Mouse (Mus musculus): ENCODE data around the gene Numbl. TPM values are rescaled to one million over a fixed set of nuclear protein-coding genes. Genes with fewer than 3 reads are reported as not detected.

Numbl gene
- polyA plus RNA-seq (2015; fragmentation: Nextera tagmentation; extraction: Ambion mirVana), result 42.2 and 43.3 TPM in 2 replicates

- peak within 1 kb of the TSS; percentile 84 for H3K4me2 ChIP-seq (ENCODE audit: low read length)
- H3K4me3 ChIP-seq (replicated peaks; ENCODE audit: low read length), result peak within 1 kb of the TSS; percentile 60
- peak; percentile 60 for ATAC-seq
- H3K4me1 ChIP-seq (replicated peaks; ENCODE audit: control insufficient read depth, insufficient read depth, low read length), result peaks cover 40% of the 10 kb centered on the region
- peak within 1 kb of the TSS; percentile 94 for H3K27ac ChIP-seq (ENCODE audit: low read length)
- H3K9me3 ChIP-seq (ENCODE audit: control insufficient read depth, low read length), result no peaks in the 10 kb centered on the region
- peaks cover 11% of the 10 kb centered on the region for H3K36me3 ChIP-seq (ENCODE audit: control insufficient read depth, insufficient read depth)
- H3K9ac ChIP-seq (replicated peaks; ENCODE audit: low read depth, low read length), result peak within 1 kb of the TSS; percentile 92
- WGBS, result under 1% methylated on average over 35 of the region's 47 CpGs
- no peaks in the 10 kb centered on the region for H3K27me3 ChIP-seq (replicated peaks; ENCODE audit: control insufficient read depth, insufficient read depth, low read length)
Observed at GRCm38 (mm10) chr7:27258205-27258899, at the start of gene Numbl. Gene Numbl (plus strand): TSS chr7:27258433.

GRCm38 (mm10) chr7:27212626-27213025 lies 45.6 kb upstream of the Numbl start:
- Histone ChIP-seq H3K4me1 (replicated peaks; ENCODE audit: control insufficient read depth, insufficient read depth, low read length) (no peaks in the 10 kb centered on the region), H3K4me2 (ENCODE audit: low read length) (no peak overlapping the region), H3K9me3 (ENCODE audit: control insufficient read depth, low read length) (no peaks in the 10 kb centered on the region), H3K27me3 (replicated peaks; ENCODE audit: control insufficient read depth, insufficient read depth, low read length) (no peaks in the 10 kb centered on the region), H3K4me3 (replicated peaks; ENCODE audit: low read length) (no peak overlapping the region), H3K36me3 (ENCODE audit: control insufficient read depth, insufficient read depth) (peaks cover 23% of the 10 kb centered on the region), H3K9ac (replicated peaks; ENCODE audit: low read depth, low read length) (no peak overlapping the region), H3K27ac (ENCODE audit: low read length) (no peak overlapping the region)
- no peak for ATAC-seq
- WGBS, result 94% methylated on average over 2 of the region's 2 CpGs

- Histone ChIP-seq H3K27me3 (replicated peaks; ENCODE audit: control insufficient read depth, insufficient read depth, low read length) (no peaks in the 10 kb centered on the region), H3K4me2 (ENCODE audit: low read length) (no peak overlapping the region), H3K9ac (replicated peaks; ENCODE audit: low read depth, low read length) (no peak overlapping the region), H3K4me3 (replicated peaks; ENCODE audit: low read length) (no peak overlapping the region), H3K4me1 (replicated peaks; ENCODE audit: control insufficient read depth, insufficient read depth, low read length) (peaks cover 5% of the 10 kb centered on the region), H3K36me3 (ENCODE audit: control insufficient read depth, insufficient read depth) (peaks cover 14% of the 10 kb centered on the region), H3K27ac (ENCODE audit: low read length) (no peak overlapping the region), H3K9me3 (ENCODE audit: control insufficient read depth, low read length) (no peaks in the 10 kb centered on the region)
- 85% methylated on average over 7 of the region's 7 CpGs for WGBS
- ATAC-seq, result no peak
Observed at GRCm38 (mm10) chr7:27218586-27218985, 39.6 kb upstream of the Numbl start.

GRCm38 (mm10) chr7:27219937-27220336 lies 38.3 kb upstream of the Numbl start:
- no peak overlapping the region for H3K4me2 ChIP-seq (ENCODE audit: low read length)

GRCm38 (mm10) chr7:27221939-27222338 lies 36.3 kb upstream of the Numbl start:
- no peaks in the 10 kb centered on the region for H3K9me3 ChIP-seq (ENCODE audit: control insufficient read depth, low read length)
- no peak overlapping the region for H3K9ac ChIP-seq (replicated peaks; ENCODE audit: low read depth, low read length)
- H3K36me3 ChIP-seq (ENCODE audit: control insufficient read depth, insufficient read depth), result peaks cover 5% of the 10 kb centered on the region; the same call in 1 of the 2 replicates
- H3K27ac ChIP-seq (ENCODE audit: low read length), result no peak overlapping the region
- WGBS, result 91% methylated on average over 6 of the region's 6 CpGs
- H3K27me3 ChIP-seq (replicated peaks; ENCODE audit: control insufficient read depth, insufficient read depth, low read length), result no peaks in the 10 kb centered on the region
- ATAC-seq, result no peak
- no peak overlapping the region for H3K4me3 ChIP-seq (replicated peaks; ENCODE audit: low read length)
- no peak overlapping the region for H3K4me2 ChIP-seq (ENCODE audit: low read length)
- H3K4me1 ChIP-seq (replicated peaks; ENCODE audit: control insufficient read depth, insufficient read depth, low read length), result peaks cover 39% of the 10 kb centered on the region

More at GRCm38 (mm10) chr7:27219937-27220336, 38.3 kb upstream of the Numbl start:
- Histone ChIP-seq H3K4me3 (replicated peaks; ENCODE audit: low read length) (no peak overlapping the region), H3K9me3 (ENCODE audit: control insufficient read depth, low read length) (no peaks in the 10 kb centered on the region), H3K27me3 (replicated peaks; ENCODE audit: control insufficient read depth, insufficient read depth, low read length) (no peaks in the 10 kb centered on the region), H3K27ac (ENCODE audit: low read length) (no peak overlapping the region), H3K4me1 (replicated peaks; ENCODE audit: control insufficient read depth, insufficient read depth, low read length) (peaks cover 19% of the 10 kb centered on the region), H3K36me3 (ENCODE audit: control insufficient read depth, insufficient read depth) (peaks cover 8% of the 10 kb centered on the region), H3K9ac (replicated peaks; ENCODE audit: low read depth, low read length) (no peak overlapping the region)
- 85% methylated on average over 11 of the region's 11 CpGs for WGBS
- ATAC-seq, result no peak

- H3K9ac ChIP-seq (replicated peaks; ENCODE audit: low read depth, low read length), result no peak overlapping the region
- H3K4me2 ChIP-seq (ENCODE audit: low read length), result no peak overlapping the region
- H3K27me3 ChIP-seq (replicated peaks; ENCODE audit: control insufficient read depth, insufficient read depth, low read length), result no peaks in the 10 kb centered on the region
- no peaks in the 10 kb centered on the region for H3K9me3 ChIP-seq (ENCODE audit: control insufficient read depth, low read length)
- no peak for ATAC-seq
- H3K36me3 ChIP-seq (ENCODE audit: control insufficient read depth, insufficient read depth), result peaks cover 5% of the 10 kb centered on the region; the same call in 1 of the 2 replicates
- no peak overlapping the region for H3K4me3 ChIP-seq (replicated peaks; ENCODE audit: low read length)
- 87% methylated on average over 1 of the region's 1 CpGs for WGBS
- no peak overlapping the region for H3K27ac ChIP-seq (ENCODE audit: low read length)
- H3K4me1 ChIP-seq (replicated peaks; ENCODE audit: control insufficient read depth, insufficient read depth, low read length), result peaks cover 45% of the 10 kb centered on the region
Observed at GRCm38 (mm10) chr7:27222538-27222937, 35.7 kb upstream of the Numbl start.

- H3K4me1 ChIP-seq (replicated peaks; ENCODE audit: control insufficient read depth, insufficient read depth, low read length), result peaks cover 52% of the 10 kb centered on the region
- no peak overlapping the region for H3K27ac ChIP-seq (ENCODE audit: low read length)
- H3K4me2 ChIP-seq (ENCODE audit: low read length), result peak overlapping the region; percentile 78
- peak overlapping the region; percentile 4 for H3K9ac ChIP-seq (replicated peaks; ENCODE audit: low read depth, low read length)
- ATAC-seq, result no peak
- peaks cover 2% of the 10 kb centered on the region; the same call in 1 of the 2 replicates for H3K36me3 ChIP-seq (ENCODE audit: control insufficient read depth, insufficient read depth)
- H3K4me3 ChIP-seq (replicated peaks; ENCODE audit: low read length), result peak overlapping the region; percentile 15
- no peaks in the 10 kb centered on the region for H3K9me3 ChIP-seq (ENCODE audit: control insufficient read depth, low read length)
- no peaks in the 10 kb centered on the region for H3K27me3 ChIP-seq (replicated peaks; ENCODE audit: control insufficient read depth, insufficient read depth, low read length)
- WGBS, result 80% methylated on average over 11 of the region's 11 CpGs
Observed at GRCm38 (mm10) chr7:27224877-27225575, 33.2 kb upstream of the Numbl start.

GRCm38 (mm10) chr7:27227276-27227675 lies 31.0 kb upstream of the Numbl start:
- peaks cover 2% of the 10 kb centered on the region; the same call in 1 of the 2 replicates for H3K36me3 ChIP-seq (ENCODE audit: control insufficient read depth, insufficient read depth)
- peak overlapping the region; percentile 85 for H3K9ac ChIP-seq (replicated peaks; ENCODE audit: low read depth, low read length)
- no peaks in the 10 kb centered on the region for H3K9me3 ChIP-seq (ENCODE audit: control insufficient read depth, low read length)
- peak overlapping the region; percentile 89 for H3K4me3 ChIP-seq (replicated peaks; ENCODE audit: low read length)
- peak overlapping the region; percentile 78 for H3K4me2 ChIP-seq (ENCODE audit: low read length)
- 21% methylated on average over 9 of the region's 9 CpGs for WGBS
- no peak overlapping the region for H3K27ac ChIP-seq (ENCODE audit: low read length)
- H3K27me3 ChIP-seq (replicated peaks; ENCODE audit: control insufficient read depth, insufficient read depth, low read length), result no peaks in the 10 kb centered on the region
- ATAC-seq, result no peak
- peaks cover 52% of the 10 kb centered on the region for H3K4me1 ChIP-seq (replicated peaks; ENCODE audit: control insufficient read depth, insufficient read depth, low read length)

GRCm38 (mm10) chr7:27227676-27228075 lies 30.6 kb upstream of the Numbl start:
- ATAC-seq, result no peak
- Histone ChIP-seq H3K4me2 (ENCODE audit: low read length) (peak overlapping the region; percentile 78), H3K4me1 (replicated peaks; ENCODE audit: control insufficient read depth, insufficient read depth, low read length) (peaks cover 52% of the 10 kb centered on the region), H3K4me3 (replicated peaks; ENCODE audit: low read length) (peak overlapping the region; percentile 89), H3K27ac (ENCODE audit: low read length) (no peak overlapping the region), H3K36me3 (ENCODE audit: control insufficient read depth, insufficient read depth) (peaks cover 2% of the 10 kb centered on the region; the same call in 1 of the 2 replicates), H3K27me3 (replicated peaks; ENCODE audit: control insufficient read depth, insufficient read depth, low read length) (no peaks in the 10 kb centered on the region), H3K9me3 (ENCODE audit: control insufficient read depth, low read length) (no peaks in the 10 kb centered on the region), H3K9ac (replicated peaks; ENCODE audit: low read depth, low read length) (peak overlapping the region; percentile 85)
- 3% methylated on average over 10 of the region's 10 CpGs for WGBS

Measured in forebrain, embryonic 16.5 days (tissue).